Mouse (Mus musculus) C2C12 (cell line): Measurements from ENCODE around the gene Ccdc185. TPM values are rescaled to one million over a fixed set of nuclear protein-coding genes. Genes with fewer than 3 reads are reported as not detected.

ENCODE experiments used
- H3K27me3 ChIP-seq: one replicate; pipeline ENCODE4 v1.6.1; 2011; ENCODE audit not compliant: control insufficient read depth, insufficient read depth, insufficient read length
- H3K36me3 ChIP-seq: one replicate; pipeline ENCODE4 v1.6.1; 2011; ENCODE audit not compliant: control insufficient read depth, insufficient read depth
- H3K4me3 ChIP-seq: one replicate; pipeline ENCODE4 v1.5.1; 2011; ENCODE audit warnings: mild to moderate bottlenecking, control low read depth; ENCODE audit not compliant: poor library complexity, insufficient read depth, severe bottlenecking
- H3K79me2 ChIP-seq: one replicate; pipeline ENCODE4 v1.6.1; 2011; ENCODE audit not compliant: control insufficient read depth, insufficient read depth
- H3K79me3 ChIP-seq: one replicate; pipeline ENCODE4 v1.6.1; 2011; ENCODE audit warnings: low read depth, control low read depth
- H3ac ChIP-seq: one replicate; pipeline ENCODE3; 2011; ENCODE audit warnings: low read depth; ENCODE audit not compliant: control insufficient read depth, insufficient read length
- CEBPB ChIP-seq: IDR thresholded peaks from one replicate; pipeline ENCODE4 v1.6.1; 2011; ENCODE audit warnings: low read depth, mild to moderate bottlenecking, control low read depth, moderate library complexity
- CTCF ChIP-seq: IDR thresholded peaks from one replicate; pipeline ENCODE4 v1.5.1; 2011; ENCODE audit not compliant: control insufficient read depth, insufficient read depth, insufficient read length
- FOSL1 ChIP-seq: IDR thresholded peaks from one replicate; pipeline ENCODE4 v1.8.0; 2011; ENCODE audit warnings: mild to moderate bottlenecking, low read length; ENCODE audit not compliant: poor library complexity, insufficient read depth, severe bottlenecking
- MAX ChIP-seq: IDR thresholded peaks from one replicate; pipeline ENCODE4 v1.6.1; 2011; ENCODE audit warnings: mild to moderate bottlenecking, control low read depth
- MYOD1 ChIP-seq: IDR thresholded peaks from one replicate; pipeline ENCODE4 v1.6.1; 2011; ENCODE audit warnings: low read depth; ENCODE audit not compliant: control insufficient read depth, insufficient read length
- MYOG ChIP-seq: IDR thresholded peaks from one replicate; pipeline ENCODE4 v1.6.1; 2011; ENCODE audit not compliant: control insufficient read depth, insufficient read length; ENCODE audit errors: extremely low read depth
- USF1 ChIP-seq: IDR thresholded peaks from one replicate; pipeline ENCODE4 v1.6.1; 2011; ENCODE audit warnings: low read depth, mild to moderate bottlenecking, control low read depth, moderate library complexity
- polyA plus RNA-seq: library from polyadenylated mRNA; unstranded; fragments of >200 nt; fragmentation: generic; extraction: Trizol; gene quantifications from one replicate; pipeline ENCODE4 v1.2.1, GENCODE M21; 2012; ENCODE audit warnings: missing spikeins

Ccdc185 gene
- polyA plus RNA-seq, 1 experiment: not detected

DNA sequence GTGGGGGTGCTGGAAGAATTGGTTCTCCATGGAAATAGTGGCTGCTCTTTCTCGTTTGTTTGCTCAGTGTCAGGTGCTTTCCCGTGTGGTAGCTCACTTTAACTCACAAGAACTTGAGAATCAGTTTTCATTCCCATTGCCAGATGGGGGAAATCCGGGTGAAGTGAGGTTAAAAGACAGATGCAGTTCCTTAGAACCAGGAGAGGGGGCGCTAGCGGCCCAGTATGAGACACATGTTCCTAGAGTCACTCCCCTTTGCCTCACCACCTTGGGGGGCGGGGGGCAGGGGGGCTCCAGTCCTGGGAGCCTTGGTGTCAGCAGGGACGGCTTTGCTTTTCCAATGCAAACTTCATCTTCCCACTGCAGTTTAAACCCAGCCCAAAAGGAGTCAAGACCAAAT is 38.0 kb upstream of the Ccdc185 start:
- TF ChIP-seq CTCF (no peak), USF1 (no peak), MAX (no peak), MYOD1 (no peak), CEBPB (no peak), FOSL1 (no peak), MYOG (no peak)
- Histone ChIP-seq H3K4me3 (no peak overlapping the region), H3K79me3 (no peaks in the 10 kb centered on the region), H3K27me3 (no peaks in the 10 kb centered on the region), H3K79me2 (no peaks in the 10 kb centered on the region), H3K36me3 (no peaks in the 10 kb centered on the region), H3ac (no peak overlapping the region)

DNA sequence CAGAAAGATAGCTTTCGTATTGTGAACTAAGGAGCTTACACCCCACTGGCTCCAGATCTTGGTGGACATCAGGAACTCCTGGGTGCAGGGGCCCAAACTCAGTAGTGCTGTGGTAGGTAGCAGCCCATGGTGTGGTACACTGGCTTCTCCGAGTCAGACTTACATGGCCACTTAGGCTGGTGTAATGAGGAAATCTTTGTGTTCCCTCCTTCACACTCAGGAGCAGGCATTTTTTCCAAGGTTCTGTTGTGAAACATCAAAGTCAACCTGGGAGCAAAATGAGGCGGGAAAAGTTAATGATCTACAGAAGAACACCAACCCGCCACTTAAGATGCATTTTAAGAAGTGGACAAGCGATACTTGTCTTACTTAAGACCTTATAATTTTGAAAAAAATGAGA is 36.5 kb upstream of the Ccdc185 start:
- H3K36me3 ChIP-seq: no peaks in the 10 kb centered on the region
- no peak overlapping the region for H3K4me3 ChIP-seq

DNA sequence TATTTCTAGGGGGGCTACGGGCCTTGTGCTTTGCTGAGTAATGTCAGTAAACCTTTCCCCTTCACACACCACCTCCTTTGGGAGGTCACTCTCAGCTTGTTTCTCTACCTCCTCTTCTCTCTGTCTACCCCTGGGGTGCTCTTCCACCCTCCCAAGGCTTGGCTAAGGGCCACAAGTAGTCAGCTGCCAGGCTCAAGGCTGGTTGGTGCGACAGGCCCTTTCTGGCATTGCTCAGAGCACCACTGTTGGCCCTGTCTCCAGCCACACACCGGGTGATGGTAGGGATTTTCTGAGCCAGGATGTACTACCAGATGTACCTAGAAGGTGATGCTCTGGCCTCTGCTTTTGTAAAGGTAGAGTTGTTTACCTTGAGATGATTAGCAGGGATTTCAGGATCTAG is 35.8 kb upstream of the Ccdc185 start:
- no peaks in the 10 kb centered on the region for H3K36me3 ChIP-seq
- H3K79me3 ChIP-seq: no peaks in the 10 kb centered on the region

More for the DNA sequence above, 36.5 kb upstream of the Ccdc185 start:
- TF ChIP-seq USF1: no peak
- TF ChIP-seq MYOG: no peak
- TF ChIP-seq MAX: no peak
- no peak for TF ChIP-seq MYOD1
- TF ChIP-seq CEBPB: no peak
- TF ChIP-seq CTCF: no peak
- TF ChIP-seq FOSL1: no peak
- no peaks in the 10 kb centered on the region for H3K79me2 ChIP-seq
- H3K79me3 ChIP-seq: no peaks in the 10 kb centered on the region
- H3ac ChIP-seq: no peak overlapping the region
- no peaks in the 10 kb centered on the region for H3K27me3 ChIP-seq

DNA sequence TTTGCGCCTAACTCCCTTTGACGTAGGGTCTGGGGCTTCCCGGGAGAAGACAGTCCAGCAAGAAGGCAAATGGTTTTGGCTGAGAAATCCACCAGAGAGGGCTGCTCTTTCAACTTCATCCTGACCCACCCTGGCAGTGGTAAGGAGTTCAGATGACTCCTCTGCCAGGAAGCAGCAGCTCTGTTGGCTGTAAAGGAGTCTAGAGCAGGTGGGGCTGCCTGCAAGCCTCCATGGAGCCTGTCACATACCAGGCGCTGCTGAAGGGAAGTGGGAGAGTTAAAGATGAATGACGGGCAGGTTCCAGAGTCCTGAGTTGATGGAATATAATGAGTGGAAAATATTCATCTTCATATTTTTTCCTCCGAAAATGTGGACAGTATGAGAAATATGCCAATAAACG is 34.8 kb upstream of the Ccdc185 start:
- Histone ChIP-seq H3K4me3 (no peak overlapping the region), H3K79me3 (no peaks in the 10 kb centered on the region), H3K27me3 (no peaks in the 10 kb centered on the region), H3K36me3 (no peaks in the 10 kb centered on the region), H3K79me2 (no peaks in the 10 kb centered on the region), H3ac (no peak overlapping the region)
- TF ChIP-seq USF1: no peak
- TF ChIP-seq MYOG: no peak
- no peak for TF ChIP-seq FOSL1
- no peak for TF ChIP-seq CTCF
- no peak for TF ChIP-seq CEBPB
- TF ChIP-seq MAX: no peak
- TF ChIP-seq MYOD1: no peak

More for the DNA sequence above, 35.8 kb upstream of the Ccdc185 start:
- Histone ChIP-seq H3K4me3 (no peak overlapping the region), H3K27me3 (no peaks in the 10 kb centered on the region), H3ac (no peak overlapping the region), H3K79me2 (no peaks in the 10 kb centered on the region)
- TF ChIP-seq FOSL1 (no peak), CTCF (no peak), MYOG (no peak)

DNA sequence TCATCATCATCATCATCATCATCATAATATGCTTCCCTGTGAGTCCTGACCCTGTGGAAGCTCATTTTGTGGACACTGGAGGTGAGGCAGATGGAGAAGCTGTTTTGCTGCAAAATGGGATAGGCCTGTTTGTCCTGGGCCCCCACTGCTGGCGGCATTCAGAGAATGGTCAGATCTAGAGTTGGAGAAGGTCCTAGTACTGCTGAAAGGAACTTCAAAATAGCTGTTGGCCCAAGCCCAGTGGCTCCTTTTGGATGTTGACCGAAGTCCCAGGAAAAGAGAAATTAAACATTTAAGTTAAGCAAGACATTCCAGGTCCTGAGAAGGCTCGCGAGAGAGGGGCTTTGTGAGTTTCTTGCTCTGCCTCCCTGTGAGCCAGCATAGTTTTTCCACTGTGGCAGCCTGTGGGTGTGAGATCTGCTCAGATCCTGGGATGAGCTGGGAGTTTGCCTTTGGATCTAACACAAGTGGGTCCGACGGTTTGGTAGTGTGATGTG is 30.1 kb upstream of the Ccdc185 start:
- TF ChIP-seq MYOD1 (no peak), FOSL1 (no peak), MAX (no peak), CEBPB (no peak), MYOG (no peak), CTCF (no peak)
- Histone ChIP-seq H3K4me3 (no peak overlapping the region), H3ac (no peak overlapping the region), H3K79me3 (no peaks in the 10 kb centered on the region), H3K36me3 (no peaks in the 10 kb centered on the region), H3K27me3 (peaks cover 3% of the 10 kb centered on the region), H3K79me2 (no peaks in the 10 kb centered on the region)

DNA sequence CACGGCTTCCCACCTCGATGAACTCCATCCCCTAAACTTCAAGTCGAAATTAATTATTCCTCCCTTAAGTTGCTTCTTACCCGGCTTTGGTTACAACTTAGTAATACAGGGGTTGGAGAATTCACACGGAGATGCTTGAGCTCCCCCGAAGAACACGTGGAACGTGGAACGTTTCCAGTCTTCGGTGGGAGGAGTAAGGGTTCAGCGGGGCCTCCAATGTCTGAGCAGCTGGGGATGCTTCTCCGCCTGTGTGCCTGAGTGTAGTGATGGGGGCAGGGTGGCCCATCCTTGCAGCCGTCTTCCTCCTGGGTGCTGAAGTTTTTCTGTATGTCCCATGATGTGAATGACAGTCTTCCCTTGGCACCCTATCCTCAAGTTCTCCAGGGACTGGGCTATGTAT is 29.2 kb upstream of the Ccdc185 start:
- Histone ChIP-seq H3K79me2 (no peaks in the 10 kb centered on the region), H3ac (no peak overlapping the region), H3K4me3 (no peak overlapping the region), H3K36me3 (no peaks in the 10 kb centered on the region), H3K79me3 (no peaks in the 10 kb centered on the region), H3K27me3 (peaks cover 3% of the 10 kb centered on the region)
- no peak for TF ChIP-seq MAX
- no peak for TF ChIP-seq CTCF
- no peak for TF ChIP-seq MYOD1
- no peak for TF ChIP-seq MYOG
- TF ChIP-seq CEBPB: no peak
- TF ChIP-seq FOSL1: no peak
- no peak for TF ChIP-seq USF1
